Mouse (Mus musculus): Measurements from ENCODE around the gene Spsb4. TPM values are rescaled to one million over a fixed set of nuclear protein-coding genes. Genes with fewer than 3 reads are reported as not detected.

The Spsb4 gene
- total and polyA plus RNA-seq, 3 experiments, result 4.2 to 9.1 (median 7.2) TPM

DNA sequence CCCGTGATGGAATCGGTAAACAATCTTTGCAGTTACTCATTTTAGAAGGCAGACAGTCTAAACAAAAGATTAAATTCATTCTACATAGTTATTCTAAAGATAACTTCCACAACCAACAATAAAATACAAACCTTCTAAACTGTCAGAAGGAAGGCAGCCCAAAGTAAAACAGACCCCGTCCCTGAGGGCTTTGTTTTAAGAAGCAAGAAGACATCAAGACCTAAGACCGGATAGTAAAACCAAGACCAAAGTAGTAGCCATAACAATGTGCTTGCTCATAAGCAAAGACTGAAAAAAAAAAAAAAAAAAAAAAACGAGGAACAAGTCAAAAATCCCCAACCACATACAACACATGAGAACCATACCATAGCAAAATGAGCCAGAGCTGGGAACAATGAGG, 15.5 kb downstream of the Spsb4 start:
- no peak overlapping the region for H3K27ac ChIP-seq
- no peak overlapping the region for H3K9ac ChIP-seq (ENCODE audit: low read depth, low read length)
- H3K4me3 ChIP-seq, result no peak overlapping the region
- H3K27me3 ChIP-seq (ENCODE audit: control insufficient read depth, insufficient read depth, low read length), result no peaks in the 10 kb centered on the region
- intact Hi-C loops (cut with DNase I), result no loop called here
- H3K79me2 ChIP-seq (replicated peaks; ENCODE audit: control insufficient read depth, insufficient read depth, low read length), result no peaks in the 10 kb centered on the region; the same call in 1 of the 2 replicates
- no peak for DNase-seq
- no peaks in the 10 kb centered on the region for H3K4me1 ChIP-seq (ENCODE audit: control insufficient read depth, insufficient read depth, low read length)
- WGBS, result 64% methylated on average over 5 of the region's 5 CpGs
- no peaks in the 10 kb centered on the region for H3K36me3 ChIP-seq (ENCODE audit: control insufficient read depth, insufficient read depth, low read length)
- TF ChIP-seq CTCF (IDR thresholded peaks at IDR 0.05), result no peak
- no peak for TF ChIP-seq EP300 (IDR thresholded peaks at IDR 0.05; ENCODE audit: insufficient read depth, low read depth, low read length)
- no peak for TF ChIP-seq POLR2A (IDR thresholded peaks at IDR 0.05; ENCODE audit: insufficient read depth, low read depth, low read length)

DNA sequence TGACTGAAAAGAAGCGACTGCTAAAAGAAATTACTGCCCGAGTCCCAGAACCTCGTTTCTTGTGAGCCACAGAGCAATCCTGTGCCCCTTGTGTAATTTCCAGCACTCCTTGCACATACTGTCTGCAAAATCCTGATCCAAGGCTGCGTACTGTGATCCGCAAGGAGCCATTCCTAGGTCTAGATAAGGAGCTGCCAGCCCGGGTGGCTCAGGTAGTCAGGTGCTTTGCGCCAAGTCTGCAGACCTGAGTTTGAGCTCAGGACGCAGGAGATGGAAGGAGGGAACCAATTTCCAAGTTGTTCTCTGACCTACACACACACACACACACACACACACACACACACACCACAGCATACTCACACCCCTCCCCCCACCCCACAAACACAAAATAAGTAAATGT, 16.0 kb downstream of the Spsb4 start:
- no peaks in the 10 kb centered on the region for H3K27me3 ChIP-seq (ENCODE audit: control insufficient read depth, insufficient read depth, low read length)
- WGBS, result 64% methylated on average over 8 of the region's 8 CpGs
- no peak overlapping the region for H3K27ac ChIP-seq
- H3K4me3 ChIP-seq, result no peak overlapping the region
- intact Hi-C loops (cut with DNase I), result no loop called here
- no peaks in the 10 kb centered on the region; the same call in 1 of the 2 replicates for H3K79me2 ChIP-seq (replicated peaks; ENCODE audit: control insufficient read depth, insufficient read depth, low read length)
- H3K36me3 ChIP-seq (ENCODE audit: control insufficient read depth, insufficient read depth, low read length), result no peaks in the 10 kb centered on the region
- no peak overlapping the region for H3K9ac ChIP-seq (ENCODE audit: low read depth, low read length)
- no peak for DNase-seq
- no peaks in the 10 kb centered on the region for H3K4me1 ChIP-seq (ENCODE audit: control insufficient read depth, insufficient read depth, low read length)
- no peak for TF ChIP-seq CTCF (IDR thresholded peaks at IDR 0.05)
- TF ChIP-seq EP300 (IDR thresholded peaks at IDR 0.05; ENCODE audit: insufficient read depth, low read depth, low read length), result no peak
- no peak for TF ChIP-seq POLR2A (IDR thresholded peaks at IDR 0.05; ENCODE audit: insufficient read depth, low read depth, low read length)

DNA sequence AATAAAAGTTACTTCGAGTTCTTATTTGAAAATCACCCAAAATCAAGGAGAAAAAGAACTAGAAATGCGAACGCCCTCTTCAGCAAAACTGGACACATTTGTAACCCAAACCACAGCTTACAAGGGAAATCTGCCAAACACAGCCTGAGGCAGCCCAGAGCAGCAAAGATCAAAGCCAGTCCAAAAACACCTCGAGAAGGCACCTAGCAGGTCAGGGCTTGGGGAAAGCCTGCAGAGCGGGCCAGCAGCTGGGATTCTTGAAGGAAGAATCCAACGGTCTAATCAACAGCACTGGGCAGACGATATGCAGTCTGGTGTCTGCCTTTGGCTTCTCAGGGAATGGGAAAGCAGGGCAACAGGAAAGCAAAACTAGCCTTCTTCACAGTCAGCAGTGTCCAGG, 16.6 kb downstream of the Spsb4 start:
- TF ChIP-seq EP300 (IDR thresholded peaks at IDR 0.05; ENCODE audit: insufficient read depth, low read depth, low read length) (no peak), CTCF (IDR thresholded peaks at IDR 0.05) (no peak), POLR2A (IDR thresholded peaks at IDR 0.05; ENCODE audit: insufficient read depth, low read depth, low read length) (no peak)
- intact Hi-C loops (cut with DNase I), result no loop called here
- Histone ChIP-seq H3K4me3 (no peak overlapping the region), H3K36me3 (ENCODE audit: control insufficient read depth, insufficient read depth, low read length) (no peaks in the 10 kb centered on the region), H3K27ac (no peak overlapping the region), H3K4me1 (ENCODE audit: control insufficient read depth, insufficient read depth, low read length) (no peaks in the 10 kb centered on the region), H3K9ac (ENCODE audit: low read depth, low read length) (no peak overlapping the region), H3K27me3 (ENCODE audit: control insufficient read depth, insufficient read depth, low read length) (no peaks in the 10 kb centered on the region), H3K79me2 (replicated peaks; ENCODE audit: control insufficient read depth, insufficient read depth, low read length) (no peaks in the 10 kb centered on the region; the same call in 1 of the 2 replicates)
- DNase-seq, result no peak
- 50% methylated on average over 7 of the region's 7 CpGs for WGBS

DNA sequence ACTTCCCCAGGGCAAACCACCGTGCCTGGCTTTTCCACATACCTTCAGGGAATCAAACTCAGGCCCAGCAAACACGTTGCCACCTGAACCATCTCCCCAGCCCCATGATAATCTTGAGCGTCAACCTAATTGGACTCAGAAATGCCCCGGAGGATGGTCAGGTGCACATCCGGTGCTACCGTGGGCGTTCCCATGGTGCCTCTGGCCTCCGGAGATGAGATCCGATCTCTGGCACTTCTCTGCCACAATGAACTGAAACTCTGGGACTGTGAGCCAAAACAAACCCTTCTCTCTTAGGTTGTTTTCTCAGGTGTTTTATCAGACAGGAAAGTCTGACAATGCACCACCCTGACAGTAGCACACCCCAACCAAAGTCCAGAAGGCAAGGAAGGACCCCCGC, 17.2 kb downstream of the Spsb4 start:
- no peaks in the 10 kb centered on the region for H3K27me3 ChIP-seq (ENCODE audit: control insufficient read depth, insufficient read depth, low read length)
- no peak for DNase-seq
- 73% methylated on average over 10 of the region's 10 CpGs for WGBS
- intact Hi-C loops (cut with DNase I), result no loop called here
- no peaks in the 10 kb centered on the region for H3K4me1 ChIP-seq (ENCODE audit: control insufficient read depth, insufficient read depth, low read length)
- TF ChIP-seq EP300 (IDR thresholded peaks at IDR 0.05; ENCODE audit: insufficient read depth, low read depth, low read length) (no peak), CTCF (IDR thresholded peaks at IDR 0.05) (no peak), POLR2A (IDR thresholded peaks at IDR 0.05; ENCODE audit: insufficient read depth, low read depth, low read length) (no peak)
- no peak overlapping the region for H3K27ac ChIP-seq
- H3K79me2 ChIP-seq (replicated peaks; ENCODE audit: control insufficient read depth, insufficient read depth, low read length), result no peaks in the 10 kb centered on the region; the same call in 1 of the 2 replicates
- no peak overlapping the region for H3K9ac ChIP-seq (ENCODE audit: low read depth, low read length)
- H3K36me3 ChIP-seq (ENCODE audit: control insufficient read depth, insufficient read depth, low read length), result no peaks in the 10 kb centered on the region
- no peak overlapping the region for H3K4me3 ChIP-seq

DNA sequence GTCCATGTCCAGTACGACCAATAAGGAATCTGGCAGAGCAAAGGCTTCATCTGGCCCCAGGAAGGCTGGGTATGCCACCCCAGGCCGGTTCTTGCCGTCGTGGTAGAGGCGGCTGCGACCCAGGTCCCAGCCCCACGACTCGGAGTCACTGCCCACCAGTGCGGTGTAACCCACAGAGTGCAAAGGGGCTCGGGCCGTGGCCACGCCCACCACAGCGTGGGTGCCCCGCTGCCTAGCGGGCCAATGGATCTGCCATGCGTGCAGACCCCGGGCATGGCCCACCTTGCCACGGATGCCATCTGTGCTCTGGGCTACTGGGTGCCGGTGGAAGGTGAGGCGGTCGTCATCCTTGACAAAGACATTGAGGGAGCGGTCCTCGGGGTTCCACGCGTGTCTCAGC, 22.9 kb downstream of the Spsb4 start:
- WGBS, result 95% methylated on average over 25 of the region's 25 CpGs
- intact Hi-C loops (cut with DNase I), result no loop called here
- no peak for TF ChIP-seq CTCF (IDR thresholded peaks at IDR 0.05)
- TF ChIP-seq POLR2A (IDR thresholded peaks at IDR 0.05; ENCODE audit: insufficient read depth, low read depth, low read length), result no peak
- TF ChIP-seq EP300 (IDR thresholded peaks at IDR 0.05; ENCODE audit: insufficient read depth, low read depth, low read length), result no peak
- no peak overlapping the region for H3K27ac ChIP-seq
- H3K36me3 ChIP-seq (ENCODE audit: control insufficient read depth, insufficient read depth, low read length), result no peaks in the 10 kb centered on the region
- H3K4me3 ChIP-seq, result no peak overlapping the region
- no peaks in the 10 kb centered on the region for H3K79me2 ChIP-seq (replicated peaks; ENCODE audit: control insufficient read depth, insufficient read depth, low read length)
- DNase-seq, result no peak
- no peaks in the 10 kb centered on the region for H3K27me3 ChIP-seq (ENCODE audit: control insufficient read depth, insufficient read depth, low read length)
- peaks cover 2% of the 10 kb centered on the region; the same call in 1 of the 2 replicates for H3K4me1 ChIP-seq (ENCODE audit: control insufficient read depth, insufficient read depth, low read length)
- no peak overlapping the region for H3K9ac ChIP-seq (ENCODE audit: low read depth, low read length)

- WGBS, result 80% methylated on average over 9 of the region's 9 CpGs
- H3K36me3 ChIP-seq (ENCODE audit: control insufficient read depth, insufficient read depth, low read length), result no peaks in the 10 kb centered on the region
- no peaks in the 10 kb centered on the region for H3K27me3 ChIP-seq (ENCODE audit: control insufficient read depth, insufficient read depth, low read length)
- no peaks in the 10 kb centered on the region for H3K79me2 ChIP-seq (replicated peaks; ENCODE audit: control insufficient read depth, insufficient read depth, low read length)
- TF ChIP-seq POLR2A (IDR thresholded peaks at IDR 0.05; ENCODE audit: insufficient read depth, low read depth, low read length) (no peak), EP300 (IDR thresholded peaks at IDR 0.05; ENCODE audit: insufficient read depth, low read depth, low read length) (no peak), CTCF (IDR thresholded peaks at IDR 0.05) (no peak)
- no peak overlapping the region for H3K9ac ChIP-seq (ENCODE audit: low read depth, low read length)
- peaks cover 5% of the 10 kb centered on the region; the same call in 1 of the 2 replicates for H3K4me1 ChIP-seq (ENCODE audit: control insufficient read depth, insufficient read depth, low read length)
- no peak overlapping the region for H3K4me3 ChIP-seq
- intact Hi-C loops (cut with DNase I), result no loop called here
- H3K27ac ChIP-seq, result no peak overlapping the region
- no peak for DNase-seq
Measured at GRCm38 (mm10) chr9:96994733-96995132, 23.9 kb downstream of the Spsb4 start.

All from heart, adult 2 months (tissue).